Mouse (Mus musculus) thymus, adult 2 months (tissue): Measurements from ENCODE around the gene Gm34653.

Source experiments
- CTCF ChIP-seq: fragments of 200-500 bp; IDR thresholded peaks from 2 replicates; pipeline ENCODE4 v1.5.1; 2012; ENCODE audit warnings: mild to moderate bottlenecking, control low read depth, low read length, moderate library complexity, borderline replicate concordance; ENCODE audit not compliant: control insufficient read depth, poor library complexity, insufficient read depth; ENCODE audit errors: extremely low read depth
- POLR2A ChIP-seq: fragments of 200-500 bp; IDR thresholded peaks from 2 replicates; pipeline ENCODE4 v1.6.1; 2012; ENCODE audit warnings: mild to moderate bottlenecking, low read length, control low read depth, moderate library complexity; ENCODE audit not compliant: control insufficient read depth, poor library complexity, insufficient read depth; ENCODE audit errors: extremely low read depth

DNA sequence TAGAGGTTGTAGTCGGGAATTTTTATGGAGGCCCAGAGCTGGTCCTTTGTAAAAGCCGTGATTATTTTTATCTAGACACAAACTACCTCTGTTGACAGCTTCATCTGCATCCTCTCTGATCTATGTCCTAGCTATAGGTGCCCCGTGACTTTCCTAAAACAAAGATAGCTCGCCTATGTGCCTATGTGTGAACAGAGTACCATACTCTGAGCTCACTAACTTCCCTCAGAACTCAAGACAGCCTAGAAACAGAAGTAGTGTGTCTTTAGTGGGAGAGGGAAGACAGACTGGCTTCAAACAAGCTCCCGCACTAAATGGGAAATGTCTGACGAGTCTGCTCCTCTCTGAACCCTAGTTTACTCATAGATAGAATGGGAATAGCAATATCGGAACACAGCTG, 32.4 kb upstream of the Gm34653 start:
- TF ChIP-seq POLR2A (no peak), CTCF (no peak)
